Mouse (Mus musculus): Measurements from ENCODE around the gene Rps3. TPM values are rescaled to one million over a fixed set of nuclear protein-coding genes. Genes with fewer than 3 reads are reported as not detected.
"Not testable (repeated sequence)": the region's sequence is repeated elsewhere in the genome, so short reads cannot be mapped to it uniquely, and the experiment has no call there.

The Rps3 gene
- polyA plus RNA-seq, 1 experiment from 2014 or later = 490 TPM

DNA sequence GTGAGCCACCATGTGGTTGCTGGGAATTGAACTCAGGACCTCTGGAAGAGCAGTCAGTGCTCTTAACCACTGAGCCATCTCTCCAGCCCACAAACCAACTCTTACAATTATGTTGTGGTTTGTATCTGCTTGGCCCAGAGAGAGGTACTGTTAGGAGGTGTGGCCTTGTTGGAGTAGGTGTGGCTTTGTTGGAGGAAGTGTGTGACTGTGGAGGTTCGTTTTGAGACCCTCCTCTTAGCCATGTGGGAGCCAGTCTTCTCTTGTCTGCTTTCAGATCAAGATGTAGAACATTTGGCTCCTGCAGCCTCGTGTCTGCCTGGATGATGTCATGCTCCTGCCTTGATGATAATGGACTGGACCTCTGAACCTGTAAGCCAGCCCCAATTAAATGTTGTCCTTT lies 24.6 kb upstream of the Rps3 start:
- 15% methylated on average over 2 of the region's 2 CpGs for WGBS
- H3K9ac ChIP-seq; H3K4me3 ChIP-seq; H3K9me3 ChIP-seq (replicated peaks); ATAC-seq (ENCODE audit: insufficient number of reproducible peaks, low FRiP score); H3K4me1 ChIP-seq (replicated peaks); H3K36me3 ChIP-seq; H3K27me3 ChIP-seq (replicated peaks); H3K4me2 ChIP-seq; H3K27ac ChIP-seq (ENCODE audit: poor library complexity, severe bottlenecking): not testable (repeated sequence)

GRCm38 (mm10) chr7:99504556-99504955 lies 21.0 kb upstream of the Rps3 start:
- Histone ChIP-seq H3K4me3 (no peak overlapping the region), H3K27me3 (replicated peaks) (no peaks in the 10 kb centered on the region), H3K9ac (no peak overlapping the region), H3K4me1 (replicated peaks) (peaks cover 3% of the 10 kb centered on the region), H3K4me2 (no peak overlapping the region), H3K27ac (ENCODE audit: poor library complexity, severe bottlenecking) (no peak overlapping the region), H3K9me3 (replicated peaks) (peaks cover 9% of the 10 kb centered on the region; the same call in 1 of the 2 replicates), H3K36me3 (no peaks in the 10 kb centered on the region)
- no peak for ATAC-seq (ENCODE audit: insufficient number of reproducible peaks, low FRiP score)

DNA sequence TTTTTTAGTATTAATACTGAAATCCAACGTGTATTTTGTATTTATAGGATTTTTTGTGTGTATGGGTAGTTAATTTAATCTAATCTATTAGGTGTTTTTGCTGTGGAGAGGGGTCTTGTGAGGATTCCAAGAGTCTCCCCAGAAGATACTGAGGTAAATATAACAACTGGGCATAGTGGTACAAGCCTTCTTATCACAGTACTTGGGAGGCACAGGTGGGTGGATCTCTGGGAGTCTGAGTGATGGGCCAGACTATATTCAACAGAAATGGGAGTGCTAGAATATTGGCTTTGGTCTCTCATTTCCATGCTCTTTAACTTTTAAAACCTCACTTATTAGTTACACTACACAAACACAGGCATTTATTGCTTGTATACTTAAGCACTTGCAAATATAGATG lies 17.6 kb upstream of the Rps3 start:
- Histone ChIP-seq H3K27ac (ENCODE audit: poor library complexity, severe bottlenecking) (no peak overlapping the region), H3K9ac (no peak overlapping the region), H3K4me3 (no peak overlapping the region), H3K9me3 (replicated peaks) (no peaks in the 10 kb centered on the region), H3K27me3 (replicated peaks) (no peaks in the 10 kb centered on the region), H3K4me1 (replicated peaks) (peaks cover 3% of the 10 kb centered on the region), H3K36me3 (no peaks in the 10 kb centered on the region), H3K4me2 (no peak overlapping the region)
- ATAC-seq (ENCODE audit: insufficient number of reproducible peaks, low FRiP score) = no peak
- WGBS = 36% methylated on average over 1 of the region's 1 CpGs

DNA sequence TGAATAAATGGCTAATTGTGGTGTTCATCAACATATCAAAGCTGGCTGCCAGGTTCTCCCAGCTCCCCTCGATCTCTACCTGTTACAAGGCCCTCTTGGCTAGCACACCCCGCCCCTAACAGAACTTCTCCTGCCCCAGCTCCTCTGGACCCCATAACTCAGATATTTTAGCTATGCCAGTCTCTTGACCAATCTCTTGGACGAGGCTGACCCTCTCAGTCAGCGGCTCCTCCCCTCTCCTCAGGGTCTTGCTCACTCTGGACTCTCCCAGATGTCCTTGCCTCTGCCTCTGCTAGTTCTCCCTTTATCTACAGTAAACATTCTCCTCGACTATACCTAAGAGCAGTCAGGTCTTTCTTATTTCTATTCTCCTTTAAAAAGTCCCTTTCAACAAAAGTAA lies 17.1 kb upstream of the Rps3 start:
- Histone ChIP-seq H3K4me2 (no peak overlapping the region), H3K27me3 (replicated peaks) (no peaks in the 10 kb centered on the region), H3K4me3 (no peak overlapping the region), H3K27ac (ENCODE audit: poor library complexity, severe bottlenecking) (0 out of 2 replicates have a peak overlapping the region, but pooled peaks have one; percentile 32), H3K36me3 (no peaks in the 10 kb centered on the region), H3K9ac (no peak overlapping the region), H3K4me1 (replicated peaks) (peaks cover 3% of the 10 kb centered on the region), H3K9me3 (replicated peaks) (no peaks in the 10 kb centered on the region)
- 18% methylated on average over 5 of the region's 5 CpGs for WGBS
- peak; percentile 69 for ATAC-seq (ENCODE audit: insufficient number of reproducible peaks, low FRiP score)

- Histone ChIP-seq H3K4me3 (no peak overlapping the region), H3K4me1 (replicated peaks) (peaks cover 3% of the 10 kb centered on the region), H3K4me2 (no peak overlapping the region), H3K27ac (ENCODE audit: poor library complexity, severe bottlenecking) (no peak overlapping the region), H3K9me3 (replicated peaks) (no peaks in the 10 kb centered on the region), H3K36me3 (no peaks in the 10 kb centered on the region), H3K9ac (no peak overlapping the region), H3K27me3 (replicated peaks) (no peaks in the 10 kb centered on the region)
- peak; percentile 81 for ATAC-seq (ENCODE audit: insufficient number of reproducible peaks, low FRiP score)
- WGBS = 3% methylated on average over 8 of the region's 8 CpGs
Observed at GRCm38 (mm10) chr7:99500201-99500600, 16.7 kb upstream of the Rps3 start.

GRCm38 (mm10) chr7:99499128-99499527 lies 15.6 kb upstream of the Rps3 start:
- no peak overlapping the region for H3K4me3 ChIP-seq
- 60% methylated on average over 1 of the region's 1 CpGs for WGBS

GRCm38 (mm10) chr7:99489708-99490107 lies 6.2 kb upstream of the Rps3 start:
- H3K27me3 ChIP-seq (replicated peaks) = no peaks in the 10 kb centered on the region
- H3K9ac ChIP-seq = no peak overlapping the region
- no peak overlapping the region for H3K4me2 ChIP-seq
- 79% methylated on average over 5 of the region's 5 CpGs for WGBS
- no peaks in the 10 kb centered on the region for H3K36me3 ChIP-seq
- H3K4me3 ChIP-seq = no peak overlapping the region
- no peak for ATAC-seq (ENCODE audit: insufficient number of reproducible peaks, low FRiP score)
- H3K9me3 ChIP-seq (replicated peaks) = peaks cover 8% of the 10 kb centered on the region
- H3K4me1 ChIP-seq (replicated peaks) = 0 out of 2 replicates have a peak, but pooled peaks cover 4% of the 10 kb centered on the region
- H3K27ac ChIP-seq (ENCODE audit: poor library complexity, severe bottlenecking) = no peak overlapping the region

More at GRCm38 (mm10) chr7:99499128-99499527, 15.6 kb upstream of the Rps3 start:
- Histone ChIP-seq H3K9ac (no peak overlapping the region), H3K4me2 (no peak overlapping the region), H3K4me1 (replicated peaks) (peaks cover 3% of the 10 kb centered on the region), H3K36me3 (no peaks in the 10 kb centered on the region), H3K27ac (ENCODE audit: poor library complexity, severe bottlenecking) (no peak overlapping the region), H3K9me3 (replicated peaks) (no peaks in the 10 kb centered on the region), H3K27me3 (replicated peaks) (no peaks in the 10 kb centered on the region)
- no peak for ATAC-seq (ENCODE audit: insufficient number of reproducible peaks, low FRiP score)

DNA sequence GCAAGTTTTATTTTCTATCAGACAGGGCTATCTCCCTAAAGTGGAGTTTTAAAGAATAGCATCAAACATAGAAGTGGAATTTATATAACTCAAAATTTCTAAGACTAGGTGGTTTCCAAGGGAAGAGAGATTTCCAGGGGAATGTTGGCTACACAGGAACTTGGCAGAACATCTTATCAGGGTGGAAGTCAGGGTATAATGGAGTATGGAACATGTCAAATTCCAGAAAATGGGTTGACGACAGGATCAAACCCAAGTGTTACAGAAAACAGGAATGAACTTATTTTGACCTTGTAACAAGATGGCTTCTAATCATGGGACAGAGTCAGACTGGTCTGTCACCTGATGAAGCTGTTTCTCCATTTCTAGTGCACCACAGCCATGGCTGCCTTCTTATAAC lies 1.1 kb upstream of the Rps3 start:
- 63% methylated on average over 1 of the region's 1 CpGs for WGBS
- peak overlapping the region; percentile 8; the same call in 1 of the 2 replicates for H3K27ac ChIP-seq (ENCODE audit: poor library complexity, severe bottlenecking)
- ATAC-seq (ENCODE audit: insufficient number of reproducible peaks, low FRiP score) = no peak
- H3K4me1 ChIP-seq (replicated peaks) = peaks cover 39% of the 10 kb centered on the region
- no peaks in the 10 kb centered on the region for H3K9me3 ChIP-seq (replicated peaks)
- H3K36me3 ChIP-seq = peaks cover 28% of the 10 kb centered on the region
- H3K9ac ChIP-seq = no peak overlapping the region
- H3K4me2 ChIP-seq = no peak overlapping the region
- no peak overlapping the region for H3K4me3 ChIP-seq
- no peaks in the 10 kb centered on the region for H3K27me3 ChIP-seq (replicated peaks)

- WGBS = 41% methylated on average over 8 of the region's 8 CpGs
- H3K9ac ChIP-seq = no peak overlapping the region
- no peaks in the 10 kb centered on the region for H3K27me3 ChIP-seq (replicated peaks)
- H3K27ac ChIP-seq (ENCODE audit: poor library complexity, severe bottlenecking) = peak overlapping the region; percentile 10
- peaks cover 35% of the 10 kb centered on the region for H3K36me3 ChIP-seq
- no peak for ATAC-seq (ENCODE audit: insufficient number of reproducible peaks, low FRiP score)
- no peaks in the 10 kb centered on the region for H3K9me3 ChIP-seq (replicated peaks)
- H3K4me1 ChIP-seq (replicated peaks) = peaks cover 41% of the 10 kb centered on the region
- H3K4me2 ChIP-seq = peak overlapping the region; percentile 51
- peak overlapping the region; percentile 75; the same call in 1 of the 2 replicates for H3K4me3 ChIP-seq
Observed at GRCm38 (mm10) chr7:99483924-99484319, 384 bp upstream of the Rps3 start.

GRCm38 (mm10) chr7:99482637-99483036 lies 901 bp downstream of the Rps3 start:
- WGBS = 0% methylated on average over 6 of the region's 6 CpGs
- ATAC-seq (ENCODE audit: insufficient number of reproducible peaks, low FRiP score) = no peak
- Histone ChIP-seq H3K36me3 (peaks cover 48% of the 10 kb centered on the region), H3K9me3 (replicated peaks) (no peaks in the 10 kb centered on the region), H3K4me1 (replicated peaks) (peaks cover 42% of the 10 kb centered on the region), H3K4me3 (peak overlapping the region; percentile 75), H3K27ac (ENCODE audit: poor library complexity, severe bottlenecking) (peak overlapping the region; percentile 83), H3K9ac (peak overlapping the region; percentile 89), H3K27me3 (replicated peaks) (no peaks in the 10 kb centered on the region), H3K4me2 (peak overlapping the region; percentile 96)

- no peak for ATAC-seq (ENCODE audit: insufficient number of reproducible peaks, low FRiP score)
- H3K4me2 ChIP-seq = no peak overlapping the region
- peaks cover 47% of the 10 kb centered on the region for H3K4me1 ChIP-seq (replicated peaks)
- H3K9ac ChIP-seq = no peak overlapping the region
- peaks cover 85% of the 10 kb centered on the region for H3K36me3 ChIP-seq
- no peak overlapping the region for H3K27ac ChIP-seq (ENCODE audit: poor library complexity, severe bottlenecking)
- WGBS = 90% methylated on average over 5 of the region's 5 CpGs
- no peaks in the 10 kb centered on the region for H3K27me3 ChIP-seq (replicated peaks)
- H3K4me3 ChIP-seq = no peak overlapping the region
- no peaks in the 10 kb centered on the region for H3K9me3 ChIP-seq (replicated peaks)
Observed at GRCm38 (mm10) chr7:99477235-99477634, 6.3 kb downstream of the Rps3 start.

DNA sequence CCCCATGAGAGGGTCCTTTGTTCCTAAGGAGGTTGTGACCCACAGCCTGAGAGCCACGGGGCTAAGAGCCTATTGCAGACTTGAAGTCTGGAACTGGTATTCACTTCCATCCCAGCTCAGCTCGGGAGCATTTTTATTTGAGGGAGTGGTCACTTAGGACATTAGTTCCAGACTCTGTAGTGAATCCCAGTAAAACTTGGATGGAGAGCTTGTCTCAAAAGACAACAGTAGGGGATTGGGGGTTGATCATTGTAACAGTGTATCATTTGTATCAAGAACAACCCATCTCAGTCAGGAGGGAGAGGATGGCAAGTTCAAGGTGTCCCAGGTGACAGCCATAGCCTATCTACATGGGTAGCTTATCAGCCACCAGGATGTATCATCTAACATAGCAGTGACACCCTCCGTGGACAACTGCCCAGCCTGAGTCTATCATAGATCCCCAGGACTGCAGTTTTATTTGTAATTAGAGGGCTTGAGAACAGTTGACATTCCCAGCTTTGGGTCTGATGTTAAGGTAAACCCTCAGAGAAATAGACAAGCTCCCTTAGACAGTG lies 6.9 kb downstream of the Rps3 start:
- no peak overlapping the region for H3K4me2 ChIP-seq
- no peaks in the 10 kb centered on the region for H3K27me3 ChIP-seq (replicated peaks)
- H3K27ac ChIP-seq (ENCODE audit: poor library complexity, severe bottlenecking) = no peak overlapping the region
- H3K4me3 ChIP-seq = no peak overlapping the region
- no peaks in the 10 kb centered on the region for H3K9me3 ChIP-seq (replicated peaks)
- H3K9ac ChIP-seq = no peak overlapping the region
- peaks cover 42% of the 10 kb centered on the region for H3K4me1 ChIP-seq (replicated peaks)
- ATAC-seq (ENCODE audit: insufficient number of reproducible peaks, low FRiP score) = no peak
- WGBS = 35% methylated on average over 3 of the region's 3 CpGs
- peaks cover 85% of the 10 kb centered on the region for H3K36me3 ChIP-seq
